Mouse (Mus musculus) mesoderm, embryonic 11.5 days (tissue): ENCODE data around the gene Lingo1.

Experiments used
- DNase-seq: peaks from one replicate; pipeline ENCODE4 v3.0.0-alpha.2; 2012; ENCODE audit warnings: low read depth, low spot score

Gene Lingo1

GRCm38 (mm10) chr9:56635121-56635497, 161.2 kb downstream of the Lingo1 start:
- peak; percentile 41 for DNase-seq

GRCm38 (mm10) chr9:56634406-56635120, 161.7 kb downstream of the Lingo1 start:
- peak; percentile 22 for DNase-seq

- DNase-seq = no peak
These were observed 162.6 kb downstream of the Lingo1 start for GRCm38 (mm10) chr9:56633449-56634225.

GRCm38 (mm10) chr9:56630945-56631344, 165.3 kb downstream of the Lingo1 start:
- no peak for DNase-seq

- DNase-seq = no peak
These were observed 166.4 kb downstream of the Lingo1 start for GRCm38 (mm10) chr9:56629674-56630397.

- DNase-seq = no peak
These were observed 169.0 kb downstream of the Lingo1 start for GRCm38 (mm10) chr9:56627295-56627694.

- no peak for DNase-seq
These were observed 171.3 kb downstream of the Lingo1 start for GRCm38 (mm10) chr9:56624923-56625322.

GRCm38 (mm10) chr9:56623361-56623760, 172.9 kb downstream of the Lingo1 start:
- DNase-seq = no peak

GRCm38 (mm10) chr9:56622761-56623160, 173.5 kb downstream of the Lingo1 start:
- no peak for DNase-seq

- no peak for DNase-seq
These were observed 175.5 kb downstream of the Lingo1 start for GRCm38 (mm10) chr9:56620512-56621371.

GRCm38 (mm10) chr9:56619715-56620114, 176.6 kb downstream of the Lingo1 start:
- no peak for DNase-seq

- DNase-seq = no peak
These were observed 177.6 kb downstream of the Lingo1 start for GRCm38 (mm10) chr9:56618660-56619059.

- no peak for DNase-seq
These were observed 180.2 kb downstream of the Lingo1 start for GRCm38 (mm10) chr9:56616061-56616460.

- DNase-seq = no peak
These were observed 183.5 kb downstream of the Lingo1 start for GRCm38 (mm10) chr9:56612798-56613183.

GRCm38 (mm10) chr9:56611912-56612797, 184.1 kb downstream of the Lingo1 start:
- no peak for DNase-seq

- no peak for DNase-seq
These were observed 185.3 kb downstream of the Lingo1 start for GRCm38 (mm10) chr9:56610955-56611354.

GRCm38 (mm10) chr9:56610466-56610865, 185.8 kb downstream of the Lingo1 start:
- DNase-seq = no peak

GRCm38 (mm10) chr9:56609486-56609885, 186.8 kb downstream of the Lingo1 start:
- no peak for DNase-seq

- no peak for DNase-seq
These were observed 187.4 kb downstream of the Lingo1 start for GRCm38 (mm10) chr9:56608691-56609351.
